Mouse (Mus musculus) liver, embryonic 13.5 days (tissue): ENCODE results near the gene Gm4133. TPM values are rescaled to one million over a fixed set of nuclear protein-coding genes. Genes with fewer than 3 reads are reported as not detected.
"Not testable (repeated sequence)": the region's sequence is repeated elsewhere in the genome, so short reads cannot be mapped to it uniquely, and the experiment has no call there.

Experiments
- ATAC-seq: fragments of 200-750 bp; cut with Nextera tagmentation; 2 replicates; pipeline ENCODE4 v1.8.0; 2017; ENCODE audit warnings: low read depth, mild to moderate bottlenecking, moderate number of reproducible peaks, moderate library complexity
- DNase-seq: peaks from one replicate; pipeline ENCODE4 v3.0.0; 2022
- H3K27ac ChIP-seq: fragments of 300-500 bp; sonication (generic); 2 replicates; pipeline ENCODE4 v1.5.1; 2015; ENCODE audit warnings: moderate library complexity, mild to moderate bottlenecking, inconsistent platforms
- H3K27me3 ChIP-seq: fragments of 300-500 bp; sonication (generic); 2 replicates; pipeline ENCODE4 v1.6.1; 2015; ENCODE audit warnings: mild to moderate bottlenecking, inconsistent platforms
- H3K36me3 ChIP-seq: fragments of 300-500 bp; sonication (generic); 2 replicates; pipeline ENCODE4 v1.6.1; 2015; ENCODE audit warnings: mild to moderate bottlenecking, inconsistent platforms
- H3K4me1 ChIP-seq: fragments of 300-500 bp; sonication (generic); replicated peaks from 2 replicates; pipeline ENCODE4 v1.6.1; 2015; ENCODE audit warnings: inconsistent platforms
- H3K4me2 ChIP-seq: fragments of 300-500 bp; sonication (generic); 2 replicates; pipeline ENCODE4 v1.6.1; 2015; ENCODE audit warnings: inconsistent platforms, mild to moderate bottlenecking, moderate library complexity
- H3K4me3 ChIP-seq: fragments of 300-500 bp; sonication (generic); replicated peaks from 2 replicates; pipeline ENCODE4 v1.5.1; 2015; ENCODE audit warnings: mild to moderate bottlenecking, inconsistent platforms
- H3K9ac ChIP-seq: fragments of 300-500 bp; sonication (generic); 2 replicates; pipeline ENCODE4 v1.6.1; 2015; ENCODE audit warnings: mild to moderate bottlenecking, inconsistent platforms
- H3K9me3 ChIP-seq: fragments of 300-500 bp; sonication (generic); replicated peaks from 2 replicates; pipeline ENCODE4 v1.6.1; 2016; ENCODE audit warnings: inconsistent platforms
- WGBS: fragments of 180-500 bp; shearing (Covaris S2); methylation state at CpG from one replicate; pipeline ENCODE4 v1.1.7; 2015; ENCODE audit not compliant: insufficient replicate concordance; 5-methylcytosine and 5-hydroxymethylcytosine counted together
- polyA plus RNA-seq: library from polyadenylated mRNA; unstranded; fragments of >200 nt; fragmentation: Nextera tagmentation; extraction: Ambion mirVana; gene quantifications from 2 replicates; pipeline ENCODE4 v1.2.1, GENCODE M21; 2015

The Gm4133 gene
- not detected in 2 replicates for polyA plus RNA-seq

- H3K9ac ChIP-seq, H3K4me3 ChIP-seq, H3K27me3 ChIP-seq, ATAC-seq, DNase-seq, H3K27ac ChIP-seq, H3K4me1 ChIP-seq, H3K4me2 ChIP-seq, H3K36me3 ChIP-seq, H3K9me3 ChIP-seq: not testable (repeated sequence)
- no CpG with 5 or more reads among the region's 2 CpGs for WGBS
Observed at GRCm38 (mm10) chr7:20333965-20334364, at the start of gene Gm4133. TSS of gene Gm4133 (minus strand) at chr7:20334065.

GRCm38 (mm10) chr7:20375310-20375709, 41.4 kb upstream of the Gm4133 start, which contains the start of gene Gm5728:
TSS of gene Gm5728 (minus strand) at chr7:20375410.
- not testable (repeated sequence) for H3K27me3 ChIP-seq, H3K36me3 ChIP-seq, H3K4me1 ChIP-seq, H3K4me2 ChIP-seq, H3K27ac ChIP-seq, H3K4me3 ChIP-seq, DNase-seq, ATAC-seq, H3K9ac ChIP-seq, H3K9me3 ChIP-seq
- no CpG with 5 or more reads among the region's 1 CpGs for WGBS

Other genes with a start within 250 kb of the Gm4133 start
- not detected in 2 replicates for gene Vmn1r91, start 234.4 kb downstream of the Gm4133 start, polyA plus RNA-seq
- not detected in 2 replicates for gene Gm16442, start 211.5 kb downstream of the Gm4133 start, polyA plus RNA-seq
- gene Vmn1r93, start 195.0 kb downstream of the Gm4133 start, polyA plus RNA-seq: not detected in 2 replicates
- gene Vmn1r94, start 165.7 kb downstream of the Gm4133 start, polyA plus RNA-seq: not detected in 2 replicates
- not detected in 2 replicates for gene Vmn1r95, start 140.4 kb downstream of the Gm4133 start, polyA plus RNA-seq
- not detected in 2 replicates for gene Gm6164, start 128.5 kb downstream of the Gm4133 start, polyA plus RNA-seq
- gene Gm4498, start 100.2 kb downstream of the Gm4133 start, polyA plus RNA-seq: not detected in 2 replicates
- not detected in 2 replicates for gene Gm5890, start 71.2 kb downstream of the Gm4133 start, polyA plus RNA-seq
- gene Gm5728, start 41.3 kb upstream of the Gm4133 start, polyA plus RNA-seq: not detected in 2 replicates
- not detected in 2 replicates for gene Vmn1r100, start 83.9 kb upstream of the Gm4133 start, polyA plus RNA-seq
- not detected in 2 replicates for gene Vmn1r101, start 108.5 kb upstream of the Gm4133 start, polyA plus RNA-seq
- gene Gm10670, start 140.9 kb upstream of the Gm4133 start, polyA plus RNA-seq: not detected in 2 replicates
- gene Vmn1r103, start 176.5 kb upstream of the Gm4133 start, polyA plus RNA-seq: not detected in 2 replicates
- gene Vmn1r104, start 199.8 kb upstream of the Gm4133 start, polyA plus RNA-seq: not detected in 2 replicates
- gene Gm5726, start 211.7 kb upstream of the Gm4133 start, polyA plus RNA-seq: not detected in 2 replicates
- not detected in 2 replicates for gene Gm4141, start 242.2 kb upstream of the Gm4133 start, polyA plus RNA-seq